Mouse (Mus musculus) spleen, postnatal 10 days (tissue): Measurements from ENCODE around the gene Grip2.
A peak's percentile ranks its signal among the peaks of the same experiment; 100 is the strongest.

Source experiments
- DNase-seq, 2 experiments: peaks; one replicate each; pipeline ENCODE4 v3.0.0; 2021 to 2022; ENCODE audit warnings: low spot score in 2 of 2

The Grip2 gene

GRCm38 (mm10) chr6:91827016-91827570 lies at the start of gene Grip2:
Gene Grip2 (minus strand): TSS chr6:91827250.
- no peak for DNase-seq

- DNase-seq = no peak
Measured at GRCm38 (mm10) chr6:91872781-91873180, 45.7 kb upstream of the Grip2 start.

- no peak for DNase-seq
Measured at GRCm38 (mm10) chr6:91868091-91868490, 41.0 kb upstream of the Grip2 start.

- no peak for DNase-seq
Measured at GRCm38 (mm10) chr6:91865601-91866000, 38.6 kb upstream of the Grip2 start.

GRCm38 (mm10) chr6:91864595-91864994 lies 37.5 kb upstream of the Grip2 start:
- DNase-seq = no peak

GRCm38 (mm10) chr6:91862848-91863247 lies 35.8 kb upstream of the Grip2 start:
- DNase-seq = no peak

GRCm38 (mm10) chr6:91858339-91858738 lies 31.3 kb upstream of the Grip2 start:
- DNase-seq = no peak

GRCm38 (mm10) chr6:91852550-91852949 lies 25.5 kb upstream of the Grip2 start:
- DNase-seq = peak in 1 of 2 experiments; percentile 34

GRCm38 (mm10) chr6:91843628-91844153 lies 16.6 kb upstream of the Grip2 start:
- DNase-seq = no peak

GRCm38 (mm10) chr6:91842897-91843627 lies 16.0 kb upstream of the Grip2 start:
- no peak for DNase-seq

GRCm38 (mm10) chr6:91839010-91839871 lies 12.2 kb upstream of the Grip2 start:
- DNase-seq = peak; percentile 14 to 63

GRCm38 (mm10) chr6:91832863-91833440 lies 5.9 kb upstream of the Grip2 start:
- no peak for DNase-seq

GRCm38 (mm10) chr6:91827926-91828325 lies 876 bp upstream of the Grip2 start:
- DNase-seq = no peak

- no peak for DNase-seq
Measured at GRCm38 (mm10) chr6:91818271-91818670, 8.8 kb downstream of the Grip2 start.

GRCm38 (mm10) chr6:91815976-91816375 lies 11.1 kb downstream of the Grip2 start:
- DNase-seq = no peak

- no peak for DNase-seq
Measured at GRCm38 (mm10) chr6:91813611-91814010, 13.4 kb downstream of the Grip2 start.

GRCm38 (mm10) chr6:91810007-91810406 lies 17.0 kb downstream of the Grip2 start:
- DNase-seq = no peak

- no peak for DNase-seq
Measured at GRCm38 (mm10) chr6:91808022-91808421, 19.0 kb downstream of the Grip2 start.

- no peak for DNase-seq
Measured at GRCm38 (mm10) chr6:91807169-91807568, 19.9 kb downstream of the Grip2 start.

- DNase-seq = no peak
Measured at GRCm38 (mm10) chr6:91804177-91804576, 22.9 kb downstream of the Grip2 start.

GRCm38 (mm10) chr6:91798496-91798895 lies 28.6 kb downstream of the Grip2 start:
- DNase-seq = no peak

- no peak for DNase-seq
Measured at GRCm38 (mm10) chr6:91796736-91797135, 30.3 kb downstream of the Grip2 start.
